Mouse (Mus musculus): ENCODE data around the gene Syn3. TPM values are rescaled to one million over a fixed set of nuclear protein-coding genes. Genes with fewer than 3 reads are reported as not detected.
A peak's percentile ranks its signal among the peaks of the same experiment; 100 is the strongest.

The Syn3 gene
- polyA plus RNA-seq, 1 experiment from 2014 or later = 7.1 TPM

DNA sequence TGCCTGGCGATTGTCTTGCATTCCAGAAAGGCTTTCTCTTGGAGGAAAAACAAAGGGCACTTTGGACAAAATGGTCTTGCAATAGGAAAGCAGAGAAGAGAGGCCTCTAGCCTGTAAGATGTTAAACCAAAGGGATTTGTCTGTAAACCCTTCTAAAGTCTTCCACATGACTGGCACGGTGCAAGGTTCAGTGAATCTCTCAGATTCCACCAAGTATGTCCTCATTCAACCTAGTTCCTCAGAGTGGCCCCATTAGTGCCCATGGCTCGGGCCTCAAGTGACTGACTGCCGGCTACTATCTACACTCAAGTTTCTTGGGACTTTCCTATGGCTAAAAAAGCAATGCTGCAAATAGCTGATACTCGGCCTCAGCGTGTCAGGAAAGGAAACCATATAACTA, 200.4 kb downstream of the Syn3 start:
- H3K9me3 ChIP-seq (ENCODE audit: control insufficient read depth, low read length) = no peaks in the 10 kb centered on the region
- no peak overlapping the region for H3K4me2 ChIP-seq (ENCODE audit: low read depth, low read length, severe bottlenecking)
- no peaks in the 10 kb centered on the region for H3K36me3 ChIP-seq (ENCODE audit: control insufficient read depth, insufficient read depth, low read length)
- H3K9ac ChIP-seq (ENCODE audit: low read length) = no peak overlapping the region
- H3K27me3 ChIP-seq (ENCODE audit: control insufficient read depth, insufficient read depth, low read length) = peaks cover 2% of the 10 kb centered on the region; the same call in 1 of the 2 replicates
- no peak for ATAC-seq (replicated peaks; ENCODE audit: low FRiP score)
- DNase-seq (ENCODE audit: low spot score) = no peak
- peaks cover 20% of the 10 kb centered on the region for H3K4me1 ChIP-seq (replicated peaks; ENCODE audit: control insufficient read depth, insufficient read depth, low read length)
- 53% methylated on average over 6 of the region's 6 CpGs for WGBS
- H3K27ac ChIP-seq (ENCODE audit: low read depth, low read length) = no peak overlapping the region
- H3K4me3 ChIP-seq (ENCODE audit: low read depth, low read length) = no peak overlapping the region

DNA sequence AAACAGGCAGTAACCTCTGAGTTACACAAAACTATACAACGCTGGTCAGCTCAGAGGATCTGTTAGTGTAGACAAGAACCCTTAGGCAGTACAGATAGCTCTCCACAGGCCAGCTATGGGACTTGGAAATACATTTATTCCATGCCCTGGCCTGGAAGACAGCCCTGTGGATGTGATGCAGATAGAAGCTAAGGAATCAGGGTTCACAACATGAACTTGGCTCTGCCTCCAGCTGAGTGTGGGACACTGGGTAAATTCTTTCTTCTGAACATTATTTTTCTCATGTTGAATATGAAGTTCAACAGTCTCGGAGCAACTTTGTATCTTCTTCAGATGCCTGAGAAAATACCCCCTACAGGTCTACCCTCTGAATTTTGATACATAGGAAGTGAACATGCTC, 201.4 kb downstream of the Syn3 start:
- Histone ChIP-seq H3K4me2 (ENCODE audit: low read depth, low read length, severe bottlenecking) (no peak overlapping the region), H3K9me3 (ENCODE audit: control insufficient read depth, low read length) (no peaks in the 10 kb centered on the region), H3K4me1 (replicated peaks; ENCODE audit: control insufficient read depth, insufficient read depth, low read length) (peaks cover 20% of the 10 kb centered on the region), H3K9ac (ENCODE audit: low read length) (no peak overlapping the region), H3K27me3 (ENCODE audit: control insufficient read depth, insufficient read depth, low read length) (peaks cover 2% of the 10 kb centered on the region; the same call in 1 of the 2 replicates), H3K4me3 (ENCODE audit: low read depth, low read length) (no peak overlapping the region), H3K27ac (ENCODE audit: low read depth, low read length) (no peak overlapping the region), H3K36me3 (ENCODE audit: control insufficient read depth, insufficient read depth, low read length) (no peaks in the 10 kb centered on the region)
- DNase-seq (ENCODE audit: low spot score) = no peak
- no peak for ATAC-seq (replicated peaks; ENCODE audit: low FRiP score)
- WGBS = 85% methylated on average over 2 of the region's 2 CpGs

DNA sequence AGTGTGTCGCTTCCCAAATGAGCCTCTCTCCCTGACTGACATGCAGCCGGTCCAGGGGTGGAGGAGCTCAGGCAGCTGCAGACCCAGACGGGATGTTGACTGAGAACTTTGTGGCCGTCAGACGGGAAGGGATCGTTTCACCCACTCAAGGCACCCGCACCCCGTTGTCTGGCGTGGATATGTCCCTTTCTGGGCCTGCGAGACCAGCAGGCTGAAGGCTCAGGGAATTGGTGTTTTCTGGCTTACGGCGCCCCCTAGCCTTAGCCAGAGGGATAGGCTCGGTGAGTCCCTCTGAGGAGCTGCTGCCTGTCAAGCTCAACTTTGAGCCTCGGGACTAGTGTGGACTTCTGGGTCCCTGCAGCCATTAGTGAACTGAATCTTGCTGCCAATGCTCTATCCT, 202.6 kb downstream of the Syn3 start:
- Histone ChIP-seq H3K4me2 (ENCODE audit: low read depth, low read length, severe bottlenecking) (peak overlapping the region; percentile 41), H3K9me3 (ENCODE audit: control insufficient read depth, low read length) (no peaks in the 10 kb centered on the region), H3K27me3 (ENCODE audit: control insufficient read depth, insufficient read depth, low read length) (no peaks in the 10 kb centered on the region), H3K36me3 (ENCODE audit: control insufficient read depth, insufficient read depth, low read length) (no peaks in the 10 kb centered on the region), H3K4me1 (replicated peaks; ENCODE audit: control insufficient read depth, insufficient read depth, low read length) (peaks cover 15% of the 10 kb centered on the region), H3K27ac (ENCODE audit: low read depth, low read length) (no peak overlapping the region), H3K4me3 (ENCODE audit: low read depth, low read length) (0 out of 2 replicates have a peak overlapping the region, but pooled peaks have one; percentile 5), H3K9ac (ENCODE audit: low read length) (peak overlapping the region; percentile 23; the same call in 1 of the 2 replicates)
- DNase-seq (ENCODE audit: low spot score) (peak; percentile 87), ATAC-seq (replicated peaks; ENCODE audit: low FRiP score) (0 out of 2 replicates have a peak, but pooled peaks have one; percentile 53)
- WGBS = 5% methylated on average over 14 of the region's 14 CpGs

DNA sequence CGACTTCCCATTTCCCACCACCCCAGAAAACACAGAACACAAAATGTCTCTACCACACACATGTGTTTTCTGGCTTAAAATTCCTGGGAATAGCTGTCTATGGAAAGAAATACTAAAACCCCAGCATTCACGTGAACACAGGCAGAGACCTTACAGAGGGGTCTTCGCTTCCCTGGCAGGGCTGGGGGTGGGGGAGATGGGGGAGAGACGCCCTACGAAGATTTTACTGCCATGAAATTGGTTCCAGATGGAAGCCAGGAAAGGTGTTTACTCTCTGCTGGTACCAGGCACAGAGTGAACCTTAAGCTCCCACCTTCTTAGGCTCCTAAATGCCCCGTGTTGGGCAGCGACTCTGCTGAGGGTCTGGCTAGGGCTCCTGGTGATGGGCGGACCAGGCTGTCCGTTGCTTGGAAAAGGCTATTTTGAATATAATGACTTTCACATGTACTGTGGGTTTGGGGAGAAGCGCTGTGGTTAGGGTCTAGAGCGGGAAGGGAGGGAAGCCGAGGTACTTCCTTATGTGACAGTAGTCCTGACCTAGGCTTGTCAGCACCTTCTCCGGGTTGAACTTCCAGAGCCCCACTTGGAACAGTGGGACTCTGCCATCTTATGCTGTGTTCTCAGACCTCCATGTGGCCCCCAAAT, 203.1 kb downstream of the Syn3 start:
- H3K4me2 ChIP-seq (ENCODE audit: low read depth, low read length, severe bottlenecking) = peak overlapping the region; percentile 41
- no peaks in the 10 kb centered on the region for H3K27me3 ChIP-seq (ENCODE audit: control insufficient read depth, insufficient read depth, low read length)
- H3K27ac ChIP-seq (ENCODE audit: low read depth, low read length) = no peak overlapping the region
- peaks cover 11% of the 10 kb centered on the region for H3K4me1 ChIP-seq (replicated peaks; ENCODE audit: control insufficient read depth, insufficient read depth, low read length)
- WGBS = 18% methylated on average over 13 of the region's 13 CpGs
- H3K36me3 ChIP-seq (ENCODE audit: control insufficient read depth, insufficient read depth, low read length) = no peaks in the 10 kb centered on the region
- H3K9me3 ChIP-seq (ENCODE audit: control insufficient read depth, low read length) = no peaks in the 10 kb centered on the region
- ATAC-seq (replicated peaks; ENCODE audit: low FRiP score) = no peak
- no peak overlapping the region for H3K4me3 ChIP-seq (ENCODE audit: low read depth, low read length)
- no peak for DNase-seq (ENCODE audit: low spot score)
- H3K9ac ChIP-seq (ENCODE audit: low read length) = peak overlapping the region; percentile 23; the same call in 1 of the 2 replicates

DNA sequence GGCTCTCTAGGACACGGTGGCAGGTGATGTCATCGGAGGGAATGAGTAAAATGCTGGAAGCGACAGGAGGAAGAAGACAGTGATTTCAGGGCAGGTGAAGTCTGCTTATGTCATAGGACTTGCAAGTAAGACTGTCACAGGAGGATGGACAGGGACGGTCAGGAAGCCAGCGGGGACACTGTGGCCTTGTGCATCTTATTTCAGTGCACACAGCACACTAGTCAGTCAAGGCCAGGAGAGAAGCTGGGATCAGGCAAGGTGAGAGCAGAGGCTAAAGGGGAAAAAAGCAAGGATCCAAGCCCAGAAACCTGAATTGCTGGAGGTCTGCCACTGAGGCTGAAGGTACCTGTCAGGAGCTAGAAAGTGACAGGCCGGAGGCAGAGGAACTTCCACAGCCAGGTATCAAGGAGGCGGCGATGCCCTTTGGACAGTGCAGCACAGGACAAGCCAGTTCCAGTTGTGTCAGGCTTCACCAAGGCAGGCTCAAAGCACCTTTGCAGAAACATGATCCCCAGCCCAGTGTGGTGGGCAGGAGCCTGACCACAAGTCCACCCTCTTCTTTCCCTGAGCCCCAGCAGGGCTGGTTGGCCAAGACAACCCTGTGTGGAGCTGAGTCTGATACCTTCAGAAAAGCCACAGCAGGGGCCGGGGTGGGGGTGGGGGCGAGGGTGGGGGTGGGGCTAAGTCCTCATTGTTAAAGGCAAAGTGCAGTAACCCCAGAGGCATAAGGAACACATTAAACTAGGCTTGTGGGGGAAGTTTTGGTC, 203.9 kb downstream of the Syn3 start:
- ATAC-seq (replicated peaks; ENCODE audit: low FRiP score) = no peak
- H3K27me3 ChIP-seq (ENCODE audit: control insufficient read depth, insufficient read depth, low read length) = no peaks in the 10 kb centered on the region
- no peaks in the 10 kb centered on the region for H3K9me3 ChIP-seq (ENCODE audit: control insufficient read depth, low read length)
- H3K9ac ChIP-seq (ENCODE audit: low read length) = no peak overlapping the region
- no peak for DNase-seq (ENCODE audit: low spot score)
- H3K27ac ChIP-seq (ENCODE audit: low read depth, low read length) = no peak overlapping the region
- H3K4me3 ChIP-seq (ENCODE audit: low read depth, low read length) = no peak overlapping the region
- H3K36me3 ChIP-seq (ENCODE audit: control insufficient read depth, insufficient read depth, low read length) = no peaks in the 10 kb centered on the region
- 56% methylated on average over 10 of the region's 10 CpGs for WGBS
- peaks cover 11% of the 10 kb centered on the region for H3K4me1 ChIP-seq (replicated peaks; ENCODE audit: control insufficient read depth, insufficient read depth, low read length)
- H3K4me2 ChIP-seq (ENCODE audit: low read depth, low read length, severe bottlenecking) = no peak overlapping the region

DNA sequence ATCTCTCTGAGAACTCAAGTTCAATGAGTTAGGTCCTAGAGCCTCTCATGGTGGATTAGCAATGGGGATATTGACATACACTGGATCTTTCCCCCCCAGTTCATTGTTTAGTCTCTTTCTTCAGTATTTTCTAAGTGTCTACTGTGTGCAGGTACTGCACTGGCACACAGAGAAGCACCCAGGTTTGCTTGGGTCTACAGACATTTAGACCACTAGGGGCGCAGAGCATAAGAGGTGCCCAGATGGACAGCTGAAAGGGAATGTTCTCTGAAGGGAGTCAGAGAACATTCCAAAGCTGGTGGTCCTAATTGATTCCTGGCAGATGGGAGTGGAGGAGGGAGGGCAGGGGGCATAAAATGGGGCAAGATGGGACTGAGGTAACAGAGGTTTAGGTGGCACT, 204.8 kb downstream of the Syn3 start:
- H3K9me3 ChIP-seq (ENCODE audit: control insufficient read depth, low read length) = no peaks in the 10 kb centered on the region
- no peak overlapping the region for H3K4me3 ChIP-seq (ENCODE audit: low read depth, low read length)
- H3K36me3 ChIP-seq (ENCODE audit: control insufficient read depth, insufficient read depth, low read length) = no peaks in the 10 kb centered on the region
- H3K4me1 ChIP-seq (replicated peaks; ENCODE audit: control insufficient read depth, insufficient read depth, low read length) = peaks cover 11% of the 10 kb centered on the region
- H3K9ac ChIP-seq (ENCODE audit: low read length) = no peak overlapping the region
- 93% methylated on average over 1 of the region's 1 CpGs for whole genome bisulfite sequencing
- H3K4me2 ChIP-seq (ENCODE audit: low read depth, low read length, severe bottlenecking) = no peak overlapping the region
- ATAC-seq (replicated peaks; ENCODE audit: low FRiP score) (no peak), DNase-seq (ENCODE audit: low spot score) (no peak)
- no peak overlapping the region for H3K27ac ChIP-seq (ENCODE audit: low read depth, low read length)
- no peaks in the 10 kb centered on the region for H3K27me3 ChIP-seq (ENCODE audit: control insufficient read depth, insufficient read depth, low read length)

DNA sequence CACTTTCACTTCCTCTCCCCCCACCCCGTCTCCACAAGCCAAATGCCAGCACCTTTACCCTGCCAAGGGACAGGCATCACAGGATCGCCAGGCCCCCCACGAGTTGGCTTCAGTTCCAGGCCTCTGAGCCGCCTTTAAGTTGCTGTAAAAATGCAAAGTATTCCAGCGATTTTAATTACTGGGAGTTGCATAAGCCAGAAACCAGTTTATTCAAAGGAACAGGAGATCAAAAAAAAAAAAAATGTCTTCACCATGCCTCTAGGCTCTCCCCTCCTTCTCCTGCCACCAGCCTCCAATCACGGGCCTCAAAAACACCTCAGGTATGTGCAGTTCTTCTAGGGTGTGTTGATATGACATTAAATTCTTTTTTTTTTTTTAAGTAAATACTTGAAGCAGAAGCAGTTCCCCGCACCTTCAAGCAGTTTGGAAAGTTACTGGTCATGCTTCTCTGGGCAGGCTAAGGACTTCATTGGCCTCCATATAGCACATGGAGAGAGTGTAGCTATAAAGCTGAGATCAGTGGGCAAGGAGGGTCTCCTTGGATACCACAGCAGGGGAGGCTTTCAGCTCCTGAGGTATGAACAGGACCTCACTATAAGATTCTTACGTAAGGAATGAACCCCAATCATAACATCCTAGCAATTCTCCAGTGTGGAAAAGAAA, 208.5 kb downstream of the Syn3 start:
- Histone ChIP-seq H3K4me2 (ENCODE audit: low read depth, low read length, severe bottlenecking) (no peak overlapping the region), H3K4me1 (replicated peaks; ENCODE audit: control insufficient read depth, insufficient read depth, low read length) (peaks cover 3% of the 10 kb centered on the region), H3K27me3 (ENCODE audit: control insufficient read depth, insufficient read depth, low read length) (no peaks in the 10 kb centered on the region), H3K9ac (ENCODE audit: low read length) (no peak overlapping the region), H3K9me3 (ENCODE audit: control insufficient read depth, low read length) (no peaks in the 10 kb centered on the region), H3K36me3 (ENCODE audit: control insufficient read depth, insufficient read depth, low read length) (no peaks in the 10 kb centered on the region), H3K27ac (ENCODE audit: low read depth, low read length) (no peak overlapping the region), H3K4me3 (ENCODE audit: low read depth, low read length) (no peak overlapping the region)
- 81% methylated on average over 8 of the region's 8 CpGs for WGBS
- no peak for ATAC-seq (replicated peaks; ENCODE audit: low FRiP score)
- DNase-seq (ENCODE audit: low spot score) = no peak

DNA sequence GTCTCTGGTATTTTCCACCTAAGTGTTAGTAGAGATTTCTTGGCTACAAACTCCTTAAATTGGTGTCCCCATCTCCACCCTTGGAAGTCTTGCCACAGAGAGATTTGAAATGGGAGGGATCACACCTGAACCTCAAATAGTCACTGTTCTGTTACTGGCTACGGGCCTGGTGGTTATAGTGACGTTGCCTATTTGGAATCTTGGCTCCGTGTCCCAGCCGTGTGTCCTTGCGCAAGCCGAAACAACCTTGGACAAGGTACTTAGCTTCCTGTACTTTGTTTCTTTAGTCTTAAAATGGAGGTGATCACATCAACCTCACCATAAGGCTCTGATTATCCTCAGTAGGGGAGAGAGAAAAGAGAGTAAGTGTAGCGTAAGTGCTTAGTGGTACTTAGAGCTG, 212.2 kb downstream of the Syn3 start:
- no peak for DNase-seq (ENCODE audit: low spot score)
- no peak overlapping the region for H3K9ac ChIP-seq (ENCODE audit: low read length)
- 95% methylated on average over 7 of the region's 7 CpGs for WGBS
- H3K4me1 ChIP-seq (replicated peaks; ENCODE audit: control insufficient read depth, insufficient read depth, low read length) = no peaks in the 10 kb centered on the region
- no peak overlapping the region for H3K4me3 ChIP-seq (ENCODE audit: low read depth, low read length)
- H3K4me2 ChIP-seq (ENCODE audit: low read depth, low read length, severe bottlenecking) = no peak overlapping the region
- no peaks in the 10 kb centered on the region for H3K36me3 ChIP-seq (ENCODE audit: control insufficient read depth, insufficient read depth, low read length)
- H3K9me3 ChIP-seq (ENCODE audit: control insufficient read depth, low read length) = no peaks in the 10 kb centered on the region
- no peak overlapping the region for H3K27ac ChIP-seq (ENCODE audit: low read depth, low read length)
- no peak for ATAC-seq (replicated peaks; ENCODE audit: low FRiP score)
- no peaks in the 10 kb centered on the region for H3K27me3 ChIP-seq (ENCODE audit: control insufficient read depth, insufficient read depth, low read length)
